Mouse (Mus musculus) kidney, postnatal 25 days (tissue): ENCODE measurements around the gene Mss51.

ENCODE experiments used
- DNase-seq, 2 experiments: peaks; one replicate each; pipeline ENCODE4 v3.0.0; 2021; ENCODE audit warnings: mixed read lengths in 2 of 2

The Mss51 gene

GRCm38 (mm10) chr14:20496603-20497002, at the start of gene Mss51:
TSS of gene Mss51 (minus strand) at chr14:20496901.
- DNase-seq = no peak

DNA sequence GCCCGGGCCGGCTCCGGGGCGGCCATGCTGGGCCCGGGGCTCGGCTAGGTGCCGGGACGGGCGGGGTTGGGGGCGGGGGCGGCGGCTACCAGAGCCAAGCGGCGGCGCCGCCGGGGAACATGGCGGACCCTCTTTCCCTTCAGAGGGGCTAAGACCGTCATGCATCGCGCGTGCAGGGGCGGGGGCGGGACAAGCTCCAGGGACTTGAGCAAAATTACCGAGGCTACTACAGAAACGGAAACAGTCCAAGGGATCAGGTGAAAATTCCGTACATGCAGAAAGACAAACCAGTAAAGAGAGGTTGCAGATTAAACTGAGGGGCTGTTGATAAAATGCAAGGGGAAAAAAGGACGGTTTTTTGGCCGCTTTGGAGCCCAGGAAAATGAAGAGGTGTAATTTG, 49.7 kb upstream of the Mss51 start, which contains the start of gene Ppp3cb:
TSS of gene Ppp3cb (minus strand) at position 159 of the 400 bp plus-strand sequence.
- peak; percentile 86 to 94 for DNase-seq

DNA sequence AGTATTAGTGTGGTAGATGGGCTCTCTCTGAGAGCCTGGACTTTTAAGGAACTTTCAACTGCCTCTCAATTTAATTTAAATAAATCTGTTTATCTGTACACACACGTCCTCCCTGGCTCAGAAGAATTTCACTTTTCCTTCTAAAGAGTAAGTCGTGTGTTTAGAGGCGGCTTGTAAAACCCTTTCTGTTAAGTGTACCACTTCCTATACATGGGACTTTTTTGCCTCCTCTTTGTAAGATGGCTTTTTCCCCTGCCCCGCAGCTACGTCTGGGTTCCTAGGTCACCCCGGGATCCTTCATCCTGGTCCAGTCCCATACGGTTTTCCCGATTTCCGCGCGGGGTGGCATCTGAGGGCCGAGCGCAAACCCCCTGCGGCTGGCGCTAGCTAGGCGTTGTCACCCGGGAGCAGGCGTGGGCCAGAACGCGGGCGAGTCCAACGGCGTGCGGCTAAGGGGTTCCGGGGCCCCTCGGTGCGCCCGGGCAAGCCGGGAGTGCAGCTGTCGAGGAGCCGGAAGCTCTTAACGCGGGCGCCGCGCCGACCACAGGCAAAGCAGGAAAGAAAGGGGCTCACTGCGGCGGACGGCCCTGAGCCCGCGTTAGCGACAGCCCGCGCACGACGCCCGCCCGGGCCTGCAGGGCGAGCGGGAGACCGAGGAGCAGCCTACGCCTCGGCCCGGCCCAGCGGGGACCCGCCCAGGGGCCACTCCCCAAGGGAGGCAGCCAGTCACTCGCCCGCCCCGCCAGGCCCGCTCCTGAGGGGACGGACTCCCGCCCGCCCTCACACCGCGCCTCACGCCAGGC, 49.0 kb upstream of the Mss51 start:
- peak; percentile 89 to 97 for DNase-seq

DNA sequence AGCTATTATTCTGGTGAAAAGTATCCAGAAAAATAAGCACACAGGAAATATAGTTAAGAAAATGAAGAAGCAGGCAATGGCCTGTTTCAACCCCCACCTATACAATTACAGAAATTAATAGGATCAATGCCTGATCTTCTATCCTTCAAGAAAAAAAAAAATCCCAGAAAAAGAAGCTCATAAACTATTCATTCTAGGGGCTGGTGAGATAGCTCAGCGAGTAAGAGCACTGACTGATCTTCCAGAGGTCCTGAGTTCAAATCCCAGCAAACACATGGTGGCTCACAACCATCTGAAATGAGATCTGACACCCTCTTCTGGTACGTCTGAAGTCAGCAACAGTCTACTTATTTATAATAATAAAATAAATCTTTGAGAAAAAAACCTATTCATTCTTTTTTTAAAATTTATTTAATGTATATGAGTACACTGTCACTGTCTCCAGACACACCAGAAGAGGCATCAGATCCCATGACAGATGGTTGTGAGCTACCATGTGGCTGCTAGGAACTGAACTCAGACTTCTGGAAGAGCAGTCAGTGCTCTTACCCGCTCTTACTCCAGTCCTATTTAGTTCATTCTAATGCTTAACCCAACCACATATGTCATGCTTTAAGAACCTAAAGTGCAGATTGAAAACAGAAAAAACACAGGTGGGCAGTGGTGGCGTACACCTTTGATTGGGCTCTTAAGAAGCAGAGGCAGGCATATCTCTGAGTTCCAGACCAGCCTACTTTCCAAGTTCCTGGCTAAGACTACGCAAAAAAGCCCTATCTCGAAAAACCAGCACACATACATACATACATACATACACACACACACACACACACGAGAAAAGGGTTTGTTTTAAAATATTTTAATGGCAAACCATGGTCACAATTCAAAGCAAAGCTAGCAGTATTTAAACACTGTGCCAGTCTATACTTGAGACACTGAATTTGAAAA, 48.0 kb upstream of the Mss51 start:
- no peak for DNase-seq

- DNase-seq = no peak
These were observed 32.9 kb upstream of the Mss51 start for GRCm38 (mm10) chr14:20529643-20530042.

GRCm38 (mm10) chr14:20520179-20520578, 23.5 kb upstream of the Mss51 start:
- DNase-seq = no peak

GRCm38 (mm10) chr14:20508424-20508823, 11.7 kb upstream of the Mss51 start:
- DNase-seq = peak in 1 of 2 experiments; percentile 34

DNA sequence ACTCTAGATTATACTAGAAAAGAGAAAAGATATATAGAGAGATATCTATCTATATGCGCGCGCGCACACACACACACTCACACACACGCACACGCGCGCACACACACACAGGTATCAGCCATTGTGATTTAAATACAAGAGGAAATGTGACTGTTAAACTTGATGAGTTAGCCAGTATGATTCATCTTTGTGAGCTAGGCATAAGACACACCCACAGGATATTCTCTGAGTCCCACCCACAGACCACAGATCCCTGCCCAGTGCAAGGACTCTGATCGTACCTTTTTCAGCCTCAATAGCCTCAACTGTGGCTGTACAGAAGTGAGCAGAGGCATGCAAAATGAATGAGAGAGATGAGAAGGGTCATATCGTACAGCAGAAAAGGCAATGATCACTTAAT, 6.3 kb upstream of the Mss51 start:
- no peak for DNase-seq

DNA sequence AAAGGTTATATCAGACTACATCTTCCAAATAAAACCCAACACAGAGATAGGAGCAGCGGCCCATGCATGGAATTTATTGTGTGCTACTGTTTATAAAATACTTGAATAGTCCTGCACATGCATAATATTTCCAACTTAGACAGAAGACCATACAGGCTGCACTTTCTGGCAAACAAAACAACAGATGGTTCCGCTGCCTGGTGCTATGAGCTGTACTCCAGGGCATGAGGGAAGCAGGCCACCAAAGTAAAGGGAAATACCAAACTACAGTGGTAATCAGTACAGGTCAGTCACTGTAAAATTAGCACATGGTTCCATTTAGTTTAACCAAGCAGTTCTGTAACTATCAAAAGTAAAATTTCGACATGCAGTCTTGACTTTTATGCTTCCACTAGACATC, 3.3 kb upstream of the Mss51 start:
- no peak for DNase-seq

DNA sequence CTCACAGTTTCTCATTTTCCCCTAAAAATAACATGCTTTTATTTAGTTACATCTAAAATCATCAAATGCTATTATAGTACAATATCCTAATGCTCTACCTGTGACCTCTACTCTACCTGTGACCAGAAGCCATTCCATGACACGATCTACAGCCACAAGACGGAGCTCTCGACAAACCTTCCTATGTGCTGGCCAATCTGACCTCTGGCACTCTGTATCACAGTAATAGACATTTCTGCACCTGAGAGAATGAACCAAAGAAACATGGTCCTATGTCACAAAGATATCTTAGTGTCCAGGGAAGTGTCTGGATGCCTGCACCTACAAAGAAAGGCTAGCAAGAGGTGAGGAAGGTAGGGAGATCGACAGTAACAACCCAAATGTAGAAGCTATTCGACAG, 10.7 kb downstream of the Mss51 start:
- no peak for DNase-seq

- DNase-seq = no peak
These were observed 14.5 kb downstream of the Mss51 start for GRCm38 (mm10) chr14:20482051-20482751.

- DNase-seq = peak in 1 of 2 experiments; percentile 20
These were observed 15.5 kb downstream of the Mss51 start for GRCm38 (mm10) chr14:20481211-20481610.

DNA sequence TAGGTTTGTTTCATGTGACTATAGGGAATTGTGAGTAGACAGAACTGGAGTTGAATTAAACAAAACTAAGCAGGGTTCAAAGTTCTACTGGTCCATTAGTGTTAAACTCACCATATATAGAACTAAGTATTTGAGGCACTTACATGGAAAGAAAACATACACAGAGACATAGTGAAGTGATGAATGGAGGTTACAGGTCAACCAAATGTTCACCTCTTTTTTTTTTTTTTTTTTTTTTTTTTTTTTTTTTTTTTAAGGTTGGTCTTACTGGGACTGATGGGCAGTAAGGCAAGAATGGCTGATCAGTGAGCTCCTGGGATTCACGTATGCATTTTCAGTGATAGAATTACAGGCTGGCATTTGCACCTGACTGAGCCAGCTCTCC, 16.5 kb downstream of the Mss51 start:
- DNase-seq = no peak

DNA sequence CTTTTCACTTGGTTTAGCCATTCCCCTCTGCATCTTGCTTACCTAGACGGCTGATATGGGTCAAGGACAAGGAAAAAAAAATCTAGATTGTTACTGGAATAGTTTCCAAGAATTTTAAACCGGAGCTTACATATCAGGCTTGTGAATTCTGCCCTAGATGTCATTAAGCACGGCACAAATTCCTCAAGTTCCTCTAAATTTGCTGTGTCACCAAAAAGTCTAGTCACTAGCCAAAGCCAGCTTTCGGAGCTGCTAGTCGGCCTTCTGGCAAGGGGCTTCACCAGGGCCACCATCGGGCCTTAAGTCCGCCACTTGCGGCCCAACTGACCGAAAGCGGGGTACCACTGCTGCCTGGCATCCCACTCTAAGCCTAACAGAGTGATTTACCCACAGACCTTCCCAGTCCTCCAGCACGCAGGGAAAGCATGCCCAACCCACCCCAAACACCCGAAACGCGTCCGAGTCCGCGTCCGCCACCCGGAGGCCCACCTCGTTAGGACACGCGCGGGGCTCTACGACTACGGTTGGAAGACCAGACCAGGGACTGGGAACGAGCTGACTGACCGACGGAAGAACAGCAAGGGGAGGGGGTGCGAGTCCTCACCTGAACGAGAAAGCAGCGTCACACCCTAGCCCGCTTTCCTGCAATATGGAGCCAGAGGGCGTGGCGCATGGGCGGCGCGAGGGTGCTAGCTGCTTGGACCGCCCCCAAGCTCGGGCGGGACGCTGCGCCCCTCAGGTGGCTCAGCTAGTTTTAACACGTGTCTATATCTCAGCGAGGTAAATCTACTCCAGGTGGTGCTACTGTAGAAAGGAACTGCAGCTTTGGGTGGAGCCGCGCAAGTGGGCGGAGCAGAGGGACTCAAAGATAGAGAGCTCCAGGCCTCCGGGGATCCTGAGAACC, 17.2 kb downstream of the Mss51 start, which contains the start of gene Anxa7:
TSS of gene Anxa7 (minus strand) at position 843 of the 904 bp plus-strand sequence.
- peak; percentile 88 to 94 for DNase-seq

- peak; percentile 47 to 73 for DNase-seq
These were observed 17.9 kb downstream of the Mss51 start for GRCm38 (mm10) chr14:20478801-20479200.

- DNase-seq = no peak
These were observed 18.3 kb downstream of the Mss51 start for GRCm38 (mm10) chr14:20478385-20478784.

DNA sequence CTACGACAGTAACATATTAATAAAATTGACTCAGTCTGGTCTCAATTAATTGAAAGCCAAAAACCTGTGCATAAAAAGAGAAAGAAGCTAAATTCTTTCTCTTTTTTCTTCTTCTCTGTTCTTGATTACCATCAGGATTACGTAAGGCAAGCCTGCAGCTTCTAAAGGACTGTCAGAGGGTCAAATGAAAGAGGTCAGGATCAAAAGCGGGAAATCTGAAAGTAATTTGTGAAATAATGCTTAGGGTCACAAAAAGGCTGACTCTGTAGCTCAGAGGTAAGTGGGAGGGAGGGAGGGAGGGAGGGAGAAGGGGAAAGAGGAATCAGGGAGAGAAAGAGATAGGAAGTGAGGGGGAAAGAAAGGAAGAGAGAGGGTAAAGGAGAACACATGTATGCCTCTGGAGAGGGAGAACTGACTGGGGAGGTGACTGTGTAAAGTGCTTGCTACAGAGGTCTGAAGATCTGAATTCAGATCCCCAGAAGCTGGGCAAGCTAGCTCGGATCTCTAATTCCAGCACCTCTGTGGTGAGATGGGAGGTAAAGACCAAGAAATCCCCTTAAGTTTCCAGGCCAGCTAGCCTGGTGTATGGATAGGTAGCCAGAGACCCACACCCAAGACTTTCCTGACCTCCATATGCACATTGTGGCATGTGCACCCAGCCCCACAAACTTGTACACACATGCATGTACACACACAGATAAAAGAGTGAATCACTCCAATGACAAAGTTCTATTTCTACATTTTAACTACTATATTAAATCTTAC, 19.3 kb downstream of the Mss51 start:
- DNase-seq = no peak

DNA sequence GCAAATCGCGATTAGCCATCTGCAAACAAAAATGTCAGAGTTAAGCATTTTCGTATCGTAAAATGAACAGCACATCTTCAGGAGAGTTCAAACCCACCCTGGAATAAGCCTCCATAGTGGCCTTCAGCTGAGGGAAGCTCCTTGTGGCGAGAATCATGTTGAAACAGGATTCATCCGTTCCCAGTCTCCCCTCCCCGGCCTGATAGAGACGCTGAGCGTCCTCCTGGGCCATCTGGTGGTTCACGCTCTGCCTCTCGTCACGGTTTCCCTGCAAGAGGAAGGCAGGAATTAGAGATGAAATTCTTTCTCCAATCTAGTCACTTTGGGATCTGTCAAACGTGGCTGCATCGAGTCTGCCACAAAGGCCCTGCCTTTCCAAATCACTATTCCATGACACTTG, 36.5 kb downstream of the Mss51 start:
- no peak for DNase-seq

- no peak for DNase-seq
These were observed 38.3 kb downstream of the Mss51 start for GRCm38 (mm10) chr14:20458378-20458777.

- no peak for DNase-seq
These were observed 43.8 kb downstream of the Mss51 start for GRCm38 (mm10) chr14:20452929-20453328.

GRCm38 (mm10) chr14:20451765-20452331, 44.9 kb downstream of the Mss51 start, which contains the start of gene Cfap70:
TSS of gene Cfap70 (minus strand) at chr14:20452226.
- peak; percentile 87 to 88 for DNase-seq
